Mouse (Mus musculus) induced T-regulatory cell, adult 2 months (primary cell): Measurements from ENCODE around the gene Sh3bgr.

Experiments used
- DNase-seq: peaks from one replicate; pipeline ENCODE4 v3.0.0-alpha.2; 2012; ENCODE audit warnings: low read depth

Sh3bgr gene

DNA sequence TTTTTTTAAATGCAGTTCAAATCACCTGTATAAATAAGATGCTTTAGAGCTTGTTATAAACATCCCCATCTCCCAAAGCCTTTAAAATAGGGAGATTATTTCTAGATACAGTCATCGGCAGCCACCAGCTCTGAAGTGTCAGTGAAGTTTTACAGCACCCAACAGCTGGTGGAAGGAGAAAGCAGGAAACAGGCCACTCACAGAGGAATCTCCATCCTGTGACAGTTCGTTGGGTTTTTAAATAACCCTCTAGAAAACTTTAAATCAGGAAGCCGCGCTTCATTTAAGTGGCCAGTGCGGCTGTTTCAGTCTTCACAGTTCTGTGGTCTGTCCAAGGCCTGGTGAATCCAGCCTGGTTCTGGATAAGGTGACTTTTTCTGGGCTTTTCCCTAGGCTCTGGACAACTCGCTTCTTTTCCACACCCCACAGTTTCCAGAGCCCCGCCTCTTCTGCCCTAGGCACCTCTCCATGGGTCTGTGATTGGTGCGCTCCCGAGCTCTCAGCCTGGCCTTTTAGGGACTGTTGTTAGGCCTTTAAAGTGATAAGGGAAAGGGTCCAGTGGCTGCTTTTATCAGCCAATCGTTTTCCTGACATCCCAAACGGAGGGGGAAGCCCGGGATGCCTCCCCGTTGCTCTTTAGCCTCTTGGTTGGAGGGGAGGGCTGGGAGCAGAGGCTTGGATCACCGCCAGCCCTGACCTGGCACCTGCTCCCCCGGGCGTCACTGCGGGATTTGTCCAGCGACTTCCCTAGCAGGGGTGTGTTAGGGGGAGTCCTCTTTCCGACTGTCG, at the start of gene Sh3bgr:
Gene Sh3bgr (plus strand): TSS at position 538 of the 789 bp plus-strand sequence.
- no peak for DNase-seq

DNA sequence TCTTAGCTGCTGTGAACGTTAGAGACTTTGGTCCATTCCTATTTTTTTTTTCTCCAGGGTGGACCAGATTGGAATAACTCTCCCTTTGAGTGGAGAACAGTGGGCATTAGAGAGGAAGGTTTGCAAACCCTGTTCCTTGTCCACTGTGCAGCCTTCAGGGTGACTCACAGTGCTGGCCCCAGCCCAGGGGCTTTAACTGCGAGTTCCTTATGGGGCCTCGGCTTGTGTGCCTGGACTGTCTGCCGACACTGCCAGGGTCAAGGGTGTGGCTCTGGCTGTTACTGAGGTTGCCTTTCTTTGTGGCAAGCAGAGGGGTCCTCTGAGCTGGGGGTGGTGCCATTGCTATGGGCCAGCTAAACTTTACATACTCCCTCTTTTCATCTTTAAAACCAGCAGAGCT, 49.3 kb upstream of the Sh3bgr start:
- no peak for DNase-seq

GRCm38 (mm10) chr16:96151551-96151950, 48.7 kb upstream of the Sh3bgr start:
- peak; percentile 76 for DNase-seq

- no peak for DNase-seq
Measured at GRCm38 (mm10) chr16:96154476-96154875, 45.8 kb upstream of the Sh3bgr start.

DNA sequence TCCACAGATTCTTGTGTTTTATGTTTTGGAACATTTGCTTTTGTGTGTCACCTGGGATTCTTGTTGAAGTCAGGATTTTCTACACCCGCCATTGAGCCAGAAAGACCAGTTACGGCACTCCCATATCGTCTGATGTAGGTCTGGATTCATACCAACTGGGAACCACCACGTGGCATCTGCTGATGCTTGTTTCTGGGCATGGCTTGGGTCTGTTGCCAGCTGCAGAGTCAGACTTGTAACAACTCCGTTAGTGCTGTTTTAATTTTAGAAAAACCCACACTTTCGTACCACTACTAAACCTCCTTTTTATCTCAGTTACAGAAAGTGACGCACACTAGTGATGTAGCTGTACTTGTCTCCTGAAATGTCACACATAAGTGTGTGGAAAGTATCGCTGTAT, 44.2 kb upstream of the Sh3bgr start:
- DNase-seq, result no peak

DNA sequence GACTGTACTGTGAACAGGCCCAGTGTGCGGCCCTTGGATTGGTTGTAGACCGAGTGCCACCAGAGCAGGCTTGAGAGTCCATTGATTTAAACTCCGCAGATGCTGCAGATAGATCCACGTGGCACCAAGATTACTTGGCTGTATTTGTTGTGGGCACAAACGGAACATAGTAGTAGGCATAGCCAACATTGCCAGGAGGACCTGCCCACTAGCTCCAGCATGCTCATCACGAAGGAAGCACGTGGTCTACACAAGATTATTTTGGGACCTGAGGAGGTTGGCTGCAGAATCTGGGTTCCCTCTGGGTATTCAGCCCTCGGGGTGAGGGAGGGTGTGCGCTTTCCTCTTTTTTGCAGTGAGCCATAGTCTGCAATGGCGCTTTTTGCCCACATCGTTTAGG, 43.1 kb upstream of the Sh3bgr start:
- no peak for DNase-seq

- DNase-seq, result no peak
Measured at GRCm38 (mm10) chr16:96158511-96159080, 41.7 kb upstream of the Sh3bgr start.

DNA sequence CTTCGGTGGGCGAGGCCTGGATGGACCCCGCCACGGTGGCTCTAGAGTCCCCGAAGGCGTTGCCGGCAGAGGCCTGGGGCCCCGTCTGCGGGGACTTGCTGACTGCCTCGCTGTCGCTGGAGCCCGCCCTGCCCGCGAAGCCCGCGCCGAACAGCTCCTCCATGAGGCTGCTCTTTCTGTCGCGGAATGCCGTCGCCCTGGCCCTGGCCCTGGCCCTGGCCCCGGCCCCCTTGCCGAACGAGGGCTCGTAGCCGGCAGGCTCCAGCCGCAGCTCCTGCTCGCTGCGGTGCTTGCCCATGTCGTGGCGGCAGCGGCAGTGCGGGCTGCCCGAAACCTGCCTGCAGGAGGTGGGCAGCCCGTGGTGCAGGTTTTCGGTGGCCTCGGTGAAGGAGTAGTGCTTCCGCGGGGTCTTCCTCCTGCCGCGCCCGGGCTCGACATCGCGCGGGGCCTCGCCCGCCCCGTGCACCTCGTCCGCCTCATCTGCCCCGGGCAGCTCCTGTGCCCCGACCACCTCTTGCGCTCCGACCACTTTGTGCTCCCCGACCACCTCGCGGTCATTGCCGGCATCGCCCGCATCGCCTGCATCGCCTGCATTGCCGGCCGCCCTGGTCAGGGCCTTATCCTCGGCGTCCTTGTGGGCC, 41.0 kb upstream of the Sh3bgr start:
- DNase-seq, result peak; percentile 48

GRCm38 (mm10) chr16:96159794-96160346, 40.4 kb upstream of the Sh3bgr start:
- no peak for DNase-seq

- no peak for DNase-seq
Measured at GRCm38 (mm10) chr16:96160927-96161326, 39.3 kb upstream of the Sh3bgr start.

DNA sequence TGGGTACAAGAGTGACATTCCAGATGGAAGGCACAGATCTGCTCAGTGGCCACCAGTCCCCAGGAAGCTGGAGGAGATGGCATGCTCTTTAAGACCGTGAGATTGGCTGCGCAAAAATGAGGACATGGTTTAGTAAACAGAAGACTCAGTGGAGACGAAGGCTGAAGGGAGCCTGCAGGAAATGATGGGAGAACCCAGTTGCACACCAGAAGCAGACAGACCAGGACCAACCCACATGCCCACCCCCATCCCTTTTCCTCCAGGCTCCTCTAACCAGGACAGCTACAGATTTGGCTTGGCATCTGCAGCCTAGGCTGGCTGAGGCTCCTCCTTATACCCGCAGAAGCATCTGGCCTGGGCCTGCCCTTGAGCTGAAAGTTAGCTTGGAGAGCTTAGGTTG, 38.9 kb upstream of the Sh3bgr start:
- DNase-seq, result no peak

DNA sequence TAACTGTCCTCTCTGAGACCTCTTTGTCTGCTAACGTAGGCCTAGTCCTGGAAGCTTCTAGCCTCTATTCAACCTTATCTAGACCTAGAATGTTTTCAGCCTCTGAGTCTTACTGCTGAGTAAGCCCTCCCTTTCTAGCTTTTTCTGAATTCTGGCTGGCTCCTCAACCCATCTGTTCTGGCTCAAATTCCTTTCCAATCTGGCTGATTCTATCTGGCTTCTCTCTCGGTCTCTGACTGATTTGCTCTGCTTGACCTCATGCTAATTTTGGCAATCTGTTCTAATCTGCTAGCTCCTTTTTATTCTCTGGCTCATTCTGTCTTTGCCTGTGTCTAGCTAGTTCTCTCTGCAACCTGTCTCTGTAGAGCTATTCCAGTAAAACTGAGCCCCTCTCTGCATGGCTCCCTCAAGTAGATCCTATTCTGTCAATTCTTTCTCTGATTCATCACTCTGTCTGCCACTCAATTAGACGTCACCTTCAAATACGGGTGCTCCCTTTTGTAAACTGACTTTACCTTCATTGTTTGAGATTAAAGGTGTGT, 34.5 kb upstream of the Sh3bgr start:
- DNase-seq, result no peak

GRCm38 (mm10) chr16:96168837-96169236, 31.4 kb upstream of the Sh3bgr start:
- no peak for DNase-seq

GRCm38 (mm10) chr16:96173648-96174047, 26.6 kb upstream of the Sh3bgr start:
- no peak for DNase-seq

DNA sequence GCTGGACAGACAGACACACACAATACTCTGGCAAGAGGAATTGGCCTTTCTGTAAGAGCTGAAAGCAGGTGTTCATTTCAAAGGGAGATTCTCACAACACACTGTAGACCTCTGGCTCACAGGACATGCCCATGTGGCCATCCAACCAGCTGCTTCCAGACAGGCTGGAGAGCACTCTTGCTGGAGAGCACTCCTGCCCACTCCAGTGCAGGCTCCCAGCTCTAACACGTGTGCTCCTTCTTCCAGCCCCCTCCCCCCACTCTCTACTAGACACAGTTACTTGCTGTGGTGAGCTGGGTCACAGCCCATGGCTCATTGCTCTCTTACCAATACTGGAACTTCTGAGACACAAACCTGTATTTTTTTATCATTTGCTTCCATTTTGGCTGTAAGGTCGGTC, 24.9 kb upstream of the Sh3bgr start:
- no peak for DNase-seq

DNA sequence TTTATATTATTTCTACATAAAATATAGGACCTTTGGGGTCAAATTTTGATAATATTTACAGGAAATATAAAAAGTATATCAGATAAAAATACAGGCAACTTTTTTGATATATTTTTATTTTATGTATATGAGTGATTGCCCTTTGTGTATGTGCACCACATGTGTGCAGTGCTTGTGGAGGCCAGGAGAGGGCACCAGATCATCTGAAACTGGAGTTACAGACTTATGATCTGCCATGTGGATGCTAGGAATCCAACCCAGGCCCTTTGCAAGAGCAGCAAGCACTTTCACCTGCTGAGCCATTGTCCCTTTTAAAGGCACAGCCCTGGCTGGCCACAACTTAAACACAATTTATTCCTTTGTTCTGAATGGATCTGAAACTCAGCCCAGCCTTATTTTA, 21.1 kb upstream of the Sh3bgr start:
- no peak for DNase-seq

GRCm38 (mm10) chr16:96187619-96188018, 12.6 kb upstream of the Sh3bgr start:
- DNase-seq, result no peak

GRCm38 (mm10) chr16:96191531-96192506, 8.4 kb upstream of the Sh3bgr start, which contains the start of gene Lca5l:
Gene Lca5l, minus strand, starts transcription at chr16:96192271.
- peak; percentile 97 for DNase-seq

GRCm38 (mm10) chr16:96200702-96201028, 415 bp downstream of the Sh3bgr start:
- no peak for DNase-seq

GRCm38 (mm10) chr16:96201485-96202232, 1.4 kb downstream of the Sh3bgr start:
- no peak for DNase-seq

DNA sequence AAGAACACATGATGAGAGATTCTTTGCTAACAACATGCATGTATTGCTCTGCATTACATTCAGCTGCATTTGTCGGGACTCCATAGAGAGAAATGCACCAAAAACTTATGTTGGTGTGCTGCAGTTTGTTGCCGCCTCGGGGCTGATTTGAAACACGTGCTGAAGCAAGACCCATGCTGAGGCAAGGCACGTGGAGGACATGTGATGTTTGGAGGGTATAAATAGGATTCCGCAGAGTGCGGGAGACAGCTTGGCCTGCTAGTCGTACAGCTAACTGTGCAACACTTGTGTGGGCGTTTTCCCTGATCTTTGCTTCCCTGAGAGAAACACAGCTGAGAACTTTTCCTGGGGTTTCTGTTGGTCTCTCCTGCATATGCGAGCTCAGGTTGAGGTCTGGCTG, 9.5 kb downstream of the Sh3bgr start:
- no peak for DNase-seq
